Mouse (Mus musculus) kidney, embryonic 14.5 days (tissue): ENCODE measurements at regions not wholly inside any gene's neighbourhood (a gene's known extent, or its start where the extent isn't known, plus 50 kb on each side); places are given as distances from the start of the nearest gene placed in this dataset.
A peak's percentile ranks its signal among the peaks of the same experiment; 100 is the strongest.

Experiments used
- ATAC-seq: fragments of 200-750 bp; cut with Nextera tagmentation; 2 replicates; pipeline ENCODE4 v1.8.0; 2017; ENCODE audit warnings: moderate number of reproducible peaks, mild to moderate bottlenecking, moderate TSS enrichment, moderate library complexity; ENCODE audit not compliant: low FRiP score, low TSS enrichment
- H3K27ac ChIP-seq: fragments of 300-500 bp; sonication (generic); 2 replicates; pipeline ENCODE4 v1.5.1; 2014; ENCODE audit warnings: low read depth, mild to moderate bottlenecking, low read length, moderate library complexity, mixed read lengths
- H3K27me3 ChIP-seq: fragments of 300-500 bp; sonication (generic); 2 replicates; pipeline ENCODE4 v1.6.1; 2014; ENCODE audit warnings: mild to moderate bottlenecking, low read length; ENCODE audit not compliant: control insufficient read depth, insufficient read depth
- H3K36me3 ChIP-seq: fragments of 300-500 bp; sonication (generic); 2 replicates; pipeline ENCODE4 v1.6.1; 2014; ENCODE audit warnings: low read length, mixed read lengths; ENCODE audit not compliant: control insufficient read depth, insufficient read depth
- H3K4me1 ChIP-seq: fragments of 300-500 bp; sonication (generic); 2 replicates; pipeline ENCODE4 v1.6.1; 2014; ENCODE audit warnings: low read length, mixed read lengths; ENCODE audit not compliant: control insufficient read depth, insufficient read depth
- H3K4me2 ChIP-seq: fragments of 300-500 bp; sonication (generic); replicated peaks from 2 replicates; pipeline ENCODE4 v1.6.1; 2014; ENCODE audit warnings: low read depth, mild to moderate bottlenecking, low read length
- H3K4me3 ChIP-seq: fragments of 300-500 bp; sonication (generic); 2 replicates; pipeline ENCODE4 v1.5.1; 2014; ENCODE audit warnings: mild to moderate bottlenecking, low read length
- H3K9ac ChIP-seq: fragments of 300-500 bp; sonication (generic); 2 replicates; pipeline ENCODE4 v1.6.1; 2014; ENCODE audit warnings: low read depth, mild to moderate bottlenecking, low read length, moderate library complexity
- H3K9me3 ChIP-seq: fragments of 300-500 bp; sonication (generic); 2 replicates; pipeline ENCODE4 v1.6.1; 2016; ENCODE audit warnings: low read length; ENCODE audit not compliant: control insufficient read depth
- WGBS: fragments of 180-500 bp; shearing (Covaris S2); extraction: QIAGEN DNeasy Blood & Tissue Kit; methylation state at CpG from one replicate; pipeline ENCODE4 v1.1.7; 2014; 5-methylcytosine and 5-hydroxymethylcytosine counted together

- no peaks in the 10 kb centered on the region for H3K4me1 ChIP-seq
- no peak for ATAC-seq
- H3K4me2 ChIP-seq = no peak overlapping the region
- H3K9me3 ChIP-seq = no peaks in the 10 kb centered on the region
- 65% methylated on average over 6 of the region's 6 CpGs for WGBS
- no peak overlapping the region for H3K9ac ChIP-seq
- no peaks in the 10 kb centered on the region for H3K36me3 ChIP-seq
- H3K27me3 ChIP-seq = no peaks in the 10 kb centered on the region
- H3K4me3 ChIP-seq = no peak overlapping the region
- H3K27ac ChIP-seq = no peak overlapping the region
These were observed 114.1 kb upstream of the Krr1 start for GRCm38 (mm10) chr10:111858403-111858802.

- H3K27ac ChIP-seq = no peak overlapping the region
- H3K27me3 ChIP-seq = no peaks in the 10 kb centered on the region
These were observed 107.1 kb upstream of the Krr1 start for GRCm38 (mm10) chr10:111865286-111865830.

GRCm38 (mm10) chr10:111867102-111867501 is 105.4 kb upstream of the Krr1 start:
- Histone ChIP-seq H3K27me3 (no peaks in the 10 kb centered on the region), H3K9me3 (no peaks in the 10 kb centered on the region), H3K27ac (no peak overlapping the region), H3K36me3 (no peaks in the 10 kb centered on the region), H3K4me2 (no peak overlapping the region), H3K4me1 (no peaks in the 10 kb centered on the region), H3K9ac (no peak overlapping the region), H3K4me3 (no peak overlapping the region)
- 43% methylated on average over 6 of the region's 6 CpGs for WGBS
- ATAC-seq = no peak

More at GRCm38 (mm10) chr10:111865286-111865830, 107.1 kb upstream of the Krr1 start:
- Histone ChIP-seq H3K9me3 (no peaks in the 10 kb centered on the region), H3K36me3 (no peaks in the 10 kb centered on the region), H3K4me1 (no peaks in the 10 kb centered on the region), H3K4me2 (no peak overlapping the region), H3K9ac (no peak overlapping the region), H3K4me3 (no peak overlapping the region)
- 84% methylated on average over 8 of the region's 8 CpGs for WGBS
- no peak for ATAC-seq

- ATAC-seq = no peak
- no peaks in the 10 kb centered on the region for H3K36me3 ChIP-seq
- WGBS = 18% methylated on average over 6 of the region's 6 CpGs
These were observed 104.9 kb upstream of the Krr1 start for GRCm38 (mm10) chr10:111867538-111867937.

GRCm38 (mm10) chr10:111880354-111880753 is 92.1 kb upstream of the Krr1 start:
- Histone ChIP-seq H3K27ac (no peak overlapping the region), H3K4me2 (no peak overlapping the region), H3K9ac (no peak overlapping the region), H3K4me3 (no peak overlapping the region), H3K36me3 (no peaks in the 10 kb centered on the region), H3K27me3 (no peaks in the 10 kb centered on the region), H3K4me1 (no peaks in the 10 kb centered on the region), H3K9me3 (no peaks in the 10 kb centered on the region)
- WGBS = 48% methylated on average over 3 of the region's 3 CpGs
- ATAC-seq = no peak

More at GRCm38 (mm10) chr10:111867538-111867937, 104.9 kb upstream of the Krr1 start:
- Histone ChIP-seq H3K27me3 (no peaks in the 10 kb centered on the region), H3K4me3 (no peak overlapping the region), H3K27ac (no peak overlapping the region), H3K9ac (no peak overlapping the region), H3K9me3 (no peaks in the 10 kb centered on the region), H3K4me1 (no peaks in the 10 kb centered on the region), H3K4me2 (no peak overlapping the region)

GRCm38 (mm10) chr10:111881339-111882211 is 90.9 kb upstream of the Krr1 start:
- Histone ChIP-seq H3K4me2 (peak overlapping the region; percentile 19), H3K27ac (no peak overlapping the region), H3K36me3 (no peaks in the 10 kb centered on the region), H3K27me3 (no peaks in the 10 kb centered on the region), H3K4me3 (no peak overlapping the region), H3K4me1 (no peaks in the 10 kb centered on the region), H3K9me3 (no peaks in the 10 kb centered on the region), H3K9ac (no peak overlapping the region)
- WGBS = 40% methylated on average over 24 of the region's 24 CpGs
- ATAC-seq = peak; percentile 50

GRCm38 (mm10) chr10:111882521-111882920 is 89.9 kb upstream of the Krr1 start:
- 97% methylated on average over 6 of the region's 6 CpGs for WGBS
- Histone ChIP-seq H3K9me3 (no peaks in the 10 kb centered on the region), H3K4me2 (no peak overlapping the region), H3K36me3 (no peaks in the 10 kb centered on the region), H3K27ac (no peak overlapping the region), H3K27me3 (no peaks in the 10 kb centered on the region), H3K9ac (no peak overlapping the region), H3K4me1 (no peaks in the 10 kb centered on the region), H3K4me3 (no peak overlapping the region)
- ATAC-seq = no peak

GRCm38 (mm10) chr10:111884701-111885100 is 87.8 kb upstream of the Krr1 start:
- no peak for ATAC-seq
- no peak overlapping the region for H3K27ac ChIP-seq
- WGBS = 46% methylated on average over 4 of the region's 4 CpGs

GRCm38 (mm10) chr10:111889111-111889510 is 83.4 kb upstream of the Krr1 start:
- H3K4me3 ChIP-seq = no peak overlapping the region
- H3K9me3 ChIP-seq = no peaks in the 10 kb centered on the region
- no peak overlapping the region for H3K4me2 ChIP-seq
- WGBS = 93% methylated on average over 5 of the region's 5 CpGs
- no peak overlapping the region for H3K27ac ChIP-seq
- H3K9ac ChIP-seq = no peak overlapping the region
- ATAC-seq = no peak
- peaks cover 5% of the 10 kb centered on the region; the same call in 1 of the 2 replicates for H3K4me1 ChIP-seq
- H3K36me3 ChIP-seq = no peaks in the 10 kb centered on the region
- no peaks in the 10 kb centered on the region for H3K27me3 ChIP-seq

More at GRCm38 (mm10) chr10:111884701-111885100, 87.8 kb upstream of the Krr1 start:
- no peaks in the 10 kb centered on the region for H3K4me1 ChIP-seq
- H3K4me3 ChIP-seq = no peak overlapping the region
- no peaks in the 10 kb centered on the region for H3K27me3 ChIP-seq
- no peak overlapping the region for H3K4me2 ChIP-seq
- H3K9me3 ChIP-seq = no peaks in the 10 kb centered on the region
- H3K9ac ChIP-seq = no peak overlapping the region
- no peaks in the 10 kb centered on the region for H3K36me3 ChIP-seq
